Mouse (Mus musculus) midbrain, embryonic 12.5 days (tissue): ENCODE data around the gene Fat3. TPM values are rescaled to one million over a fixed set of nuclear protein-coding genes. Genes with fewer than 3 reads are reported as not detected.

Source experiments
- ATAC-seq: fragments of 200-750 bp; cut with Nextera tagmentation; 2 replicates; pipeline ENCODE4 v1.8.0; 2017; ENCODE audit warnings: low read depth, moderate TSS enrichment, moderate library complexity; ENCODE audit not compliant: low FRiP score
- H3K27ac ChIP-seq: fragments of 300-500 bp; sonication (generic); replicated peaks from 2 replicates; pipeline ENCODE4 v1.5.1; 2016; ENCODE audit warnings: mild to moderate bottlenecking
- H3K27me3 ChIP-seq: fragments of 300-500 bp; sonication (generic); 2 replicates; pipeline ENCODE4 v1.6.1; 2016; ENCODE audit warnings: mild to moderate bottlenecking
- H3K36me3 ChIP-seq: fragments of 300-500 bp; sonication (generic); 2 replicates; pipeline ENCODE4 v1.6.1; 2016
- H3K4me1 ChIP-seq: fragments of 300-500 bp; sonication (generic); 2 replicates; pipeline ENCODE4 v1.6.1; 2016
- H3K4me2 ChIP-seq: fragments of 300-500 bp; sonication (generic); replicated peaks from 2 replicates; pipeline ENCODE4 v1.6.1; 2016; ENCODE audit warnings: mild to moderate bottlenecking, moderate library complexity
- H3K4me3 ChIP-seq: fragments of 300-500 bp; sonication (generic); 2 replicates; pipeline ENCODE4 v1.5.1; 2016; ENCODE audit warnings: mild to moderate bottlenecking
- H3K9ac ChIP-seq: fragments of 300-500 bp; sonication (generic); replicated peaks from 2 replicates; pipeline ENCODE4 v1.6.1; 2016; ENCODE audit warnings: mild to moderate bottlenecking, moderate library complexity
- H3K9me3 ChIP-seq: fragments of 300-500 bp; sonication (generic); 2 replicates; pipeline ENCODE4 v1.6.1; 2016; ENCODE audit warnings: mild to moderate bottlenecking
- WGBS: fragments of 180-500 bp; shearing (Covaris S2); methylation state at CpG from one replicate; pipeline ENCODE4 v1.1.7; 2016; 5-methylcytosine and 5-hydroxymethylcytosine counted together
- polyA plus RNA-seq: library from polyadenylated mRNA; unstranded; fragments of >200 nt; fragmentation: Nextera tagmentation; extraction: Ambion mirVana; gene quantifications from 2 replicates; pipeline ENCODE4 v1.2.1, GENCODE M21; 2016

Fat3 gene
- polyA plus RNA-seq, 1 experiment from 2014 or later = 12.3 TPM

GRCm38 (mm10) chr9:16496331-16496730 is 4.8 kb downstream of the Fat3 start:
- Histone ChIP-seq H3K4me2 (no peak overlapping the region), H3K36me3 (no peaks in the 10 kb centered on the region)
- WGBS = 75% methylated on average over 3 of the region's 3 CpGs

GRCm38 (mm10) chr9:16489661-16490060 is 11.4 kb downstream of the Fat3 start:
- Histone ChIP-seq H3K27ac (no peak overlapping the region), H3K4me3 (no peak overlapping the region), H3K4me2 (no peak overlapping the region), H3K36me3 (no peaks in the 10 kb centered on the region), H3K9ac (no peak overlapping the region), H3K27me3 (no peaks in the 10 kb centered on the region), H3K9me3 (no peaks in the 10 kb centered on the region), H3K4me1 (peaks cover 46% of the 10 kb centered on the region)
- WGBS = 54% methylated on average over 3 of the region's 3 CpGs
- no peak for ATAC-seq

More at GRCm38 (mm10) chr9:16496331-16496730, 4.8 kb downstream of the Fat3 start:
- no peak overlapping the region for H3K4me3 ChIP-seq
- H3K4me1 ChIP-seq = peaks cover 10% of the 10 kb centered on the region
- H3K27ac ChIP-seq = no peak overlapping the region
- ATAC-seq = no peak
- no peaks in the 10 kb centered on the region for H3K27me3 ChIP-seq
- no peaks in the 10 kb centered on the region for H3K9me3 ChIP-seq
- no peak overlapping the region for H3K9ac ChIP-seq

GRCm38 (mm10) chr9:16487565-16487964 is 13.5 kb downstream of the Fat3 start:
- no peak overlapping the region for H3K4me3 ChIP-seq
- H3K4me2 ChIP-seq = no peak overlapping the region
- no peaks in the 10 kb centered on the region for H3K36me3 ChIP-seq
- no peak for ATAC-seq
- no peaks in the 10 kb centered on the region for H3K27me3 ChIP-seq
- H3K9ac ChIP-seq = no peak overlapping the region
- no peaks in the 10 kb centered on the region for H3K9me3 ChIP-seq
- peaks cover 46% of the 10 kb centered on the region for H3K4me1 ChIP-seq
- H3K27ac ChIP-seq = no peak overlapping the region

- Histone ChIP-seq H3K9ac (no peak overlapping the region), H3K36me3 (no peaks in the 10 kb centered on the region), H3K4me3 (no peak overlapping the region), H3K9me3 (no peaks in the 10 kb centered on the region), H3K27me3 (no peaks in the 10 kb centered on the region), H3K27ac (0 out of 2 replicates have a peak overlapping the region, but pooled peaks have one; percentile 10), H3K4me2 (no peak overlapping the region), H3K4me1 (peaks cover 46% of the 10 kb centered on the region)
- no peak for ATAC-seq
- 87% methylated on average over 1 of the region's 1 CpGs for WGBS
These were observed 14.9 kb downstream of the Fat3 start for GRCm38 (mm10) chr9:16486229-16486628.

GRCm38 (mm10) chr9:16485173-16485572 is 15.9 kb downstream of the Fat3 start:
- peak; percentile 63 for ATAC-seq
- Histone ChIP-seq H3K4me2 (peak overlapping the region; percentile 39), H3K4me3 (no peak overlapping the region), H3K9me3 (no peaks in the 10 kb centered on the region), H3K27ac (peak overlapping the region; percentile 76), H3K36me3 (no peaks in the 10 kb centered on the region), H3K27me3 (no peaks in the 10 kb centered on the region), H3K9ac (no peak overlapping the region), H3K4me1 (peaks cover 41% of the 10 kb centered on the region)
- 17% methylated on average over 4 of the region's 4 CpGs for WGBS

- Histone ChIP-seq H3K4me1 (peaks cover 37% of the 10 kb centered on the region), H3K9ac (no peak overlapping the region), H3K27ac (peak overlapping the region; percentile 76), H3K9me3 (no peaks in the 10 kb centered on the region), H3K27me3 (no peaks in the 10 kb centered on the region), H3K36me3 (no peaks in the 10 kb centered on the region), H3K4me2 (peak overlapping the region; percentile 39), H3K4me3 (no peak overlapping the region)
- peak; percentile 97 for ATAC-seq
- 18% methylated on average over 2 of the region's 2 CpGs for whole genome bisulfite sequencing
These were observed 16.3 kb downstream of the Fat3 start for GRCm38 (mm10) chr9:16484765-16485164.

- 90% methylated on average over 3 of the region's 3 CpGs for WGBS
- H3K4me2 ChIP-seq = no peak overlapping the region
- no peaks in the 10 kb centered on the region for H3K4me1 ChIP-seq
- ATAC-seq = no peak
- no peak overlapping the region for H3K9ac ChIP-seq
- no peak overlapping the region for H3K4me3 ChIP-seq
- no peak overlapping the region for H3K27ac ChIP-seq
- no peaks in the 10 kb centered on the region for H3K9me3 ChIP-seq
- H3K36me3 ChIP-seq = no peaks in the 10 kb centered on the region
- H3K27me3 ChIP-seq = no peaks in the 10 kb centered on the region
These were observed 39.6 kb downstream of the Fat3 start for GRCm38 (mm10) chr9:16461491-16461890.

GRCm38 (mm10) chr9:16460591-16460990 is 40.5 kb downstream of the Fat3 start:
- Histone ChIP-seq H3K4me2 (no peak overlapping the region), H3K9ac (no peak overlapping the region), H3K9me3 (no peaks in the 10 kb centered on the region), H3K36me3 (no peaks in the 10 kb centered on the region), H3K27me3 (no peaks in the 10 kb centered on the region), H3K27ac (no peak overlapping the region), H3K4me3 (no peak overlapping the region), H3K4me1 (no peaks in the 10 kb centered on the region)
- 76% methylated on average over 2 of the region's 2 CpGs for WGBS
- ATAC-seq = no peak

GRCm38 (mm10) chr9:16441930-16442329 is 59.2 kb downstream of the Fat3 start:
- Histone ChIP-seq H3K36me3 (no peaks in the 10 kb centered on the region), H3K4me3 (no peak overlapping the region), H3K4me1 (peaks cover 48% of the 10 kb centered on the region), H3K9me3 (no peaks in the 10 kb centered on the region), H3K27me3 (no peaks in the 10 kb centered on the region), H3K27ac (0 out of 2 replicates have a peak overlapping the region, but pooled peaks have one; percentile 1), H3K4me2 (no peak overlapping the region), H3K9ac (no peak overlapping the region)
- ATAC-seq = no peak
- 83% methylated on average over 4 of the region's 4 CpGs for WGBS

GRCm38 (mm10) chr9:16440638-16441037 is 60.4 kb downstream of the Fat3 start:
- Histone ChIP-seq H3K9ac (no peak overlapping the region), H3K27me3 (no peaks in the 10 kb centered on the region), H3K9me3 (no peaks in the 10 kb centered on the region), H3K36me3 (no peaks in the 10 kb centered on the region), H3K4me1 (peaks cover 56% of the 10 kb centered on the region), H3K27ac (peak overlapping the region; percentile 63), H3K4me3 (no peak overlapping the region), H3K4me2 (peak overlapping the region; percentile 16; the same call in 1 of the 2 replicates)
- WGBS = 22% methylated on average over 6 of the region's 6 CpGs
- ATAC-seq = peak; percentile 25

- Histone ChIP-seq H3K27ac (peak overlapping the region; percentile 63), H3K4me2 (no peak overlapping the region), H3K9ac (no peak overlapping the region), H3K4me1 (peaks cover 57% of the 10 kb centered on the region), H3K9me3 (no peaks in the 10 kb centered on the region), H3K36me3 (no peaks in the 10 kb centered on the region), H3K27me3 (no peaks in the 10 kb centered on the region), H3K4me3 (no peak overlapping the region)
- no peak; the same call in 1 of the 2 replicates for ATAC-seq
- 38% methylated on average over 3 of the region's 3 CpGs for WGBS
These were observed 61.1 kb downstream of the Fat3 start for GRCm38 (mm10) chr9:16439941-16440340.

- Histone ChIP-seq H3K4me1 (peaks cover 63% of the 10 kb centered on the region), H3K9me3 (no peaks in the 10 kb centered on the region), H3K27me3 (no peaks in the 10 kb centered on the region), H3K36me3 (no peaks in the 10 kb centered on the region), H3K9ac (no peak overlapping the region), H3K4me2 (peak overlapping the region; percentile 34), H3K27ac (peak overlapping the region; percentile 82), H3K4me3 (no peak overlapping the region)
- WGBS = 2% methylated on average over 5 of the region's 5 CpGs
- ATAC-seq = peak; percentile 74
These were observed 63.3 kb downstream of the Fat3 start for GRCm38 (mm10) chr9:16437805-16438204.

- Histone ChIP-seq H3K36me3 (no peaks in the 10 kb centered on the region), H3K27ac (peak overlapping the region; percentile 72), H3K4me1 (peaks cover 15% of the 10 kb centered on the region), H3K27me3 (no peaks in the 10 kb centered on the region), H3K4me3 (no peak overlapping the region), H3K4me2 (no peak overlapping the region), H3K9me3 (no peaks in the 10 kb centered on the region), H3K9ac (no peak overlapping the region)
- WGBS = 51% methylated on average over 5 of the region's 5 CpGs
- ATAC-seq = peak; percentile 75
These were observed 72.5 kb downstream of the Fat3 start for GRCm38 (mm10) chr9:16428589-16428988.
